Mouse (Mus musculus): ENCODE data around the gene Ncs1. TPM values are rescaled to one million over a fixed set of nuclear protein-coding genes. Genes with fewer than 3 reads are reported as not detected.

Ncs1 gene
- polyA plus RNA-seq (2012): 4.0 and 7.3 TPM in 2 replicates

GRCm38 (mm10) chr2:31245491-31246141 lies at the start of gene Ncs1:
Gene Ncs1, plus strand, starts transcription at chr2:31245823.

GRCm38 (mm10) chr2:31314007-31314465 lies 68.4 kb downstream of the Ncs1 start, which contains the start of gene Hmcn2:
Gene Hmcn2, plus strand, starts transcription at chr2:31314415.

Other genes starting within 250 kb of the Ncs1 start
- gene Fnbp1, start 103.8 kb upstream of the Ncs1 start, polyA plus RNA-seq (2012): 71.8 and 112 TPM in 2 replicates
- gene Gpr107, start 93.5 kb upstream of the Ncs1 start, polyA plus RNA-seq (2012): 3.9 and 6.4 TPM in 2 replicates
- gene Hmcn2, start 68.6 kb downstream of the Ncs1 start, polyA plus RNA-seq (2012): 0.54 and 0.78 TPM in 2 replicates
- 32.7 and 36.5 TPM in 2 replicates for gene Ass1, start 224.4 kb downstream of the Ncs1 start, polyA plus RNA-seq (2012)